Mouse (Mus musculus) CH12.LX (cell line): ENCODE data around the gene Defb47. TPM values are rescaled to one million over a fixed set of nuclear protein-coding genes. Genes with fewer than 3 reads are reported as not detected.

Experiments used
- DNase-seq: peaks from one replicate; pipeline ENCODE4 v3.0.0-alpha.2; 2013; ENCODE audit errors: extremely low read depth
- H3K27ac ChIP-seq: 2 replicates; pipeline ENCODE4 v1.5.1; 2012; ENCODE audit warnings: low read depth, mild to moderate bottlenecking, control low read depth, moderate library complexity; ENCODE audit not compliant: insufficient read depth
- H3K27me3 ChIP-seq: replicated peaks from 2 replicates; pipeline ENCODE3; 2012; ENCODE audit warnings: inconsistent platforms
- H3K36me3 ChIP-seq, 2 experiments: replicated peaks in 1 of 2; 2 replicates each; pipeline versions ENCODE3 to v1.6.1; 2012; ENCODE audit warnings: inconsistent platforms in 1 of 2, low read length in 1 of 2, mild to moderate bottlenecking in 1 of 2, mixed read lengths in 1 of 2, moderate library complexity in 1 of 2; ENCODE audit not compliant: control insufficient read depth in 1 of 2, insufficient read depth in 1 of 2
- H3K4me1 ChIP-seq, 2 experiments: 2 replicates each; pipeline ENCODE4 v1.6.1; 2012; ENCODE audit warnings: inconsistent platforms in 1 of 2, moderate library complexity in 1 of 2; ENCODE audit not compliant: insufficient read depth in 2 of 2, control insufficient read depth in 1 of 2
- H3K4me2 ChIP-seq: 2 replicates; pipeline ENCODE4 v1.6.1; 2012; ENCODE audit warnings: low read depth, mild to moderate bottlenecking, control low read depth; ENCODE audit not compliant: poor library complexity, insufficient read depth, severe bottlenecking
- H3K4me3 ChIP-seq, 3 experiments: fragments of 150-350 bp in 1 of 3; sonication (generic) in 1 of 3; replicated peaks in 1 of 3; 2 replicates each; pipeline versions ENCODE3 to v1.5.1; 2011 to 2012; ENCODE audit warnings: low read depth in 2 of 3, low read length in 2 of 3, mild to moderate bottlenecking in 2 of 3, moderate library complexity in 2 of 3, control low read depth in 1 of 3, improper control_type of control experiment in 1 of 3, inconsistent platforms in 1 of 3, mixed read lengths in 1 of 3; ENCODE audit not compliant: poor library complexity in 1 of 3
- H3K79me2 ChIP-seq: replicated peaks from 2 replicates; pipeline ENCODE4 v1.6.1; 2012; ENCODE audit warnings: mild to moderate bottlenecking, moderate library complexity; ENCODE audit not compliant: control insufficient read depth, poor library complexity, insufficient read depth, severe bottlenecking; ENCODE audit errors: extremely low read depth
- H3K9ac ChIP-seq: 2 replicates; pipeline ENCODE4 v1.6.1; 2012; ENCODE audit warnings: low read depth, mild to moderate bottlenecking, control low read depth, moderate library complexity; ENCODE audit not compliant: insufficient read depth
- H3K9me3 ChIP-seq: replicated peaks from 2 replicates; pipeline ENCODE3; 2012; ENCODE audit warnings: low read length, inconsistent platforms, mixed read lengths
- CHD1 ChIP-seq: IDR thresholded peaks from 2 replicates; pipeline ENCODE4 v1.6.1; 2012; ENCODE audit warnings: low read depth, low read length, improper control_type of control experiment, inconsistent platforms
- CHD2 ChIP-seq: IDR thresholded peaks from 2 replicates; pipeline ENCODE4 v1.6.1; 2011; ENCODE audit warnings: low read length, improper control_type of control experiment
- CTCF ChIP-seq, 2 experiments: IDR thresholded peaks in 1 of 2; conservative IDR thresholded peaks in 1 of 2; 2 replicates each; pipeline ENCODE4 v1.5.1; 2011 to 2012; ENCODE audit warnings: low read depth in 2 of 2, low read length in 2 of 2, improper control_type of control experiment in 1 of 2, inconsistent platforms in 1 of 2, mild to moderate bottlenecking in 1 of 2, moderate library complexity in 1 of 2
- E2F4 ChIP-seq: IDR thresholded peaks from 2 replicates; pipeline ENCODE4 v1.6.1; 2011; ENCODE audit warnings: low read depth, low read length, improper control_type of control experiment; ENCODE audit not compliant: insufficient replicate concordance
- ELF1 ChIP-seq: IDR thresholded peaks from 2 replicates; pipeline ENCODE4 v1.6.1; 2014; ENCODE audit warnings: low read depth, mild to moderate bottlenecking, inconsistent platforms, low read length, improper control_type of control experiment
- EP300 ChIP-seq: IDR thresholded peaks from 2 replicates; pipeline ENCODE4 v1.6.1; 2011; ENCODE audit warnings: low read length, improper control_type of control experiment
- ETS1 ChIP-seq: conservative IDR thresholded peaks from 2 replicates; pipeline ENCODE4 v1.6.1; 2012; ENCODE audit warnings: low read depth, mild to moderate bottlenecking, inconsistent platforms, low read length, improper control_type of control experiment, moderate library complexity
- GABPA ChIP-seq: IDR thresholded peaks from 2 replicates; pipeline ENCODE4 v1.6.1; 2012; ENCODE audit warnings: low read depth, low read length, improper control_type of control experiment, inconsistent platforms; ENCODE audit not compliant: insufficient replicate concordance
- HCFC1 ChIP-seq: IDR thresholded peaks from 2 replicates; pipeline ENCODE4 v1.6.1; 2012; ENCODE audit warnings: low read depth, mild to moderate bottlenecking, inconsistent platforms, low read length, improper control_type of control experiment
- JUN ChIP-seq: IDR thresholded peaks from 2 replicates; pipeline ENCODE4 v1.6.1; 2011; ENCODE audit warnings: low read depth, mild to moderate bottlenecking, low read length, improper control_type of control experiment, moderate library complexity; ENCODE audit not compliant: insufficient read depth
- JUND ChIP-seq: conservative IDR thresholded peaks from 2 replicates; pipeline ENCODE4 v1.6.1; 2011; ENCODE audit warnings: low read depth, low read length, improper control_type of control experiment
- KAT2A ChIP-seq: IDR thresholded peaks from 2 replicates; pipeline ENCODE4 v1.6.1; 2012; ENCODE audit warnings: low read length, improper control_type of control experiment, inconsistent platforms; ENCODE audit not compliant: insufficient replicate concordance
- MAX ChIP-seq: IDR thresholded peaks from 2 replicates; pipeline ENCODE4 v1.6.1; 2011; ENCODE audit warnings: low read length, improper control_type of control experiment
- MAZ ChIP-seq: IDR thresholded peaks from 2 replicates; pipeline ENCODE4 v1.6.1; 2012; ENCODE audit warnings: low read depth, mild to moderate bottlenecking, inconsistent platforms, low read length, improper control_type of control experiment, moderate library complexity
- MEF2A ChIP-seq: IDR thresholded peaks from 2 replicates; pipeline ENCODE4 v1.6.1; 2014; ENCODE audit warnings: low read depth, mild to moderate bottlenecking, inconsistent platforms, low read length, improper control_type of control experiment, borderline replicate concordance
- MXI1 ChIP-seq: IDR thresholded peaks from 2 replicates; pipeline ENCODE4 v1.6.1; 2011; ENCODE audit warnings: mild to moderate bottlenecking, low read depth, low read length, improper control_type of control experiment
- MYC ChIP-seq: IDR thresholded peaks from 2 replicates; pipeline ENCODE4 v1.6.1; 2011; ENCODE audit warnings: low read depth, mild to moderate bottlenecking, improper control_type of control experiment, low read length
- NELFE ChIP-seq: IDR thresholded peaks from 2 replicates; pipeline ENCODE4 v1.6.1; 2011; ENCODE audit warnings: low read depth, low read length, improper control_type of control experiment
- NRF1 ChIP-seq: IDR thresholded peaks from 2 replicates; pipeline ENCODE4 v1.6.1; 2014; ENCODE audit warnings: low read depth, mild to moderate bottlenecking, inconsistent platforms, low read length, improper control_type of control experiment, moderate library complexity
- PAX5 ChIP-seq: IDR thresholded peaks from 2 replicates; pipeline ENCODE4 v1.6.1; 2012; ENCODE audit warnings: low read length, inconsistent platforms, mixed read lengths
- POLR2A ChIP-seq: IDR thresholded peaks from 2 replicates; pipeline ENCODE4 v1.6.1; 2011; ENCODE audit warnings: low read depth, mild to moderate bottlenecking, improper control_type of control experiment, low read length
- POLR2AphosphoS2 ChIP-seq: IDR thresholded peaks from 2 replicates; pipeline ENCODE4 v1.6.1; 2011; ENCODE audit warnings: low read depth, low read length, improper control_type of control experiment
- RCOR1 ChIP-seq: conservative IDR thresholded peaks from 2 replicates; pipeline ENCODE4 v1.6.1; 2012; ENCODE audit warnings: low read depth, mild to moderate bottlenecking, inconsistent platforms, low read length, improper control_type of control experiment
- SIN3A ChIP-seq: IDR thresholded peaks from 2 replicates; pipeline ENCODE4 v1.6.1; 2012; ENCODE audit warnings: low read length, improper control_type of control experiment, inconsistent platforms
- SMC3 ChIP-seq: IDR thresholded peaks from 2 replicates; pipeline ENCODE4 v1.6.1; 2011; ENCODE audit warnings: low read depth, low read length, improper control_type of control experiment
- TBP ChIP-seq: conservative IDR thresholded peaks from 2 replicates; pipeline ENCODE4 v1.6.1; 2011; ENCODE audit warnings: low read depth, low read length, improper control_type of control experiment
- USF1 ChIP-seq: IDR thresholded peaks from 2 replicates; pipeline ENCODE4 v1.6.1; 2014; ENCODE audit warnings: low read depth, mild to moderate bottlenecking, inconsistent platforms, low read length, improper control_type of control experiment
- ZC3H11A ChIP-seq: IDR thresholded peaks from 2 replicates; pipeline ENCODE4 v1.6.1; 2012; ENCODE audit warnings: low read depth, mild to moderate bottlenecking, inconsistent platforms, low read length, improper control_type of control experiment
- ZKSCAN1 ChIP-seq: IDR thresholded peaks from 2 replicates; pipeline ENCODE4 v1.6.1; 2012; ENCODE audit warnings: low read depth, inconsistent platforms, low read length, improper control_type of control experiment, borderline replicate concordance
- ZNF384 ChIP-seq: IDR thresholded peaks from 2 replicates; pipeline ENCODE4 v1.6.1; 2012; ENCODE audit warnings: low read depth, low read length, improper control_type of control experiment, inconsistent platforms
- dilution Hi-C: fragments of 300-500 bp; cut with MboI; formaldehyde crosslinking; loops from 2 replicates; pipeline ENCODE4 v1.14.3; 2020; ENCODE audit warnings: low sequenced_read_pairs; ENCODE audit not compliant: extremely low pct_unique_long_range_greater_than_20kb, extremely low pct_ligation_motif_present
- in situ Hi-C: fragments of 300-500 bp; cut with MboI; formaldehyde crosslinking; loops from 3 replicates; pipeline ENCODE4 v1.14.3; 2019; ENCODE audit warnings: low sequenced_read_pairs, low pct_ligation_motif_present, low pct_unique_long_range_greater_than_20kb, mixed read lengths
- polyA plus RNA-seq: library from polyadenylated mRNA; unstranded; fragments of >175 nt; gene quantifications from 2 replicates; pipeline ENCODE4 v1.2.1, GENCODE M21; 2012; ENCODE audit warnings: low read depth; ENCODE audit not compliant: insufficient read length
- total RNA-seq, 2 experiments: library from RNA; depleted of rRNA; stranded (reverse); fragments of 300-350 nt in 1 of 2; fragments of >200 nt in 1 of 2; gene quantifications; 2 replicates each; pipeline ENCODE4 v1.2.3; 2012 to 2014

The Defb47 gene
- total RNA-seq (2012; rRNA removed) = not detected in 2 replicates
- total RNA-seq (2014; rRNA removed) = not detected in 2 replicates
- polyA plus RNA-seq = not detected in 2 replicates

DNA sequence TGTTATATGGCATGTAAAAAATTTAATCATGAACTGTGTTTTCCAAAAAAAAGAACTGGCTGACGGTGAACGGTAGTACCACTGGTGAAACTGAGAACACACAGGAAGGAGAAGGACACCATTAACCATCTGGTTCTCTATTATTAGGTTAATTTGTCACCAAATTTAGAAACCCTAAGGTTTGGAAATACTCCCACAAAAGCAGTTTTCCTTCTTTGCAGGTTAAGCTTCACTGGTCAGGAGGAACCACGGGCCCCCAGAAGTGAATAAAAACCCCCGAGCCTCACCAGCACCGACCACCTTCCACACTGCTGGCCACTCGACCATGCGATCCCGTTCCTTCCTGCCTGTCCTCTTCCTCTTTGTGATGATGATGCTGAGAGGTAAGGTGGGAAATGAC, at the start of gene Defb47:
Defb47 (plus strand) TSS at position 301 of the 400 bp plus-strand sequence.
- in situ Hi-C loops = no loop called here
- TF ChIP-seq KAT2A (no peak), E2F4 (no peak), JUN (no peak), SMC3 (no peak), CHD1 (no peak), CHD2 (no peak), GABPA (no peak), PAX5 (no peak), NRF1 (no peak), ZNF384 (no peak), USF1 (no peak), MAZ (no peak), JUND (no peak), HCFC1 (no peak), MYC (no peak), POLR2A (no peak)

GRCm38 (mm10) chr14:62956091-62956490, 41.8 kb upstream of the Defb47 start:
- no peak overlapping the region for H3K4me3 ChIP-seq
- no peak overlapping the region for H3K4me2 ChIP-seq
- in situ Hi-C loops = no loop called here
- dilution Hi-C loops = no loop called here
- H3K27me3 ChIP-seq = no peaks in the 10 kb centered on the region
- TF ChIP-seq ZC3H11A = no peak
- no peak for TF ChIP-seq ELF1
- no peak for TF ChIP-seq MEF2A
- no peak for TF ChIP-seq PAX5
- TF ChIP-seq KAT2A = no peak
- TF ChIP-seq CTCF (conservative IDR thresholded peaks at IDR 0.05 in 1 of 2, IDR thresholded peaks at IDR 0.05 in 1 of 2; ENCODE audit: low read depth in 2 of 2, low read length in 2 of 2) = no peak
- TF ChIP-seq MAZ = no peak
- no peak for TF ChIP-seq TBP
- no peak for TF ChIP-seq ZNF384
- no peak for TF ChIP-seq MAX
- no peak for TF ChIP-seq MXI1
- no peak for TF ChIP-seq NELFE
- TF ChIP-seq SIN3A = no peak
- TF ChIP-seq ZKSCAN1 = no peak
- no peak for TF ChIP-seq POLR2AphosphoS2
- no peak for TF ChIP-seq EP300
- no peak for TF ChIP-seq RCOR1
- no peak for TF ChIP-seq CHD2
- TF ChIP-seq SMC3 = no peak
- TF ChIP-seq ETS1 = no peak
- TF ChIP-seq, all 38 proteins: peak for 0
- Histone ChIP-seq H3K9ac (no peak overlapping the region), H3K27ac (no peak overlapping the region), H3K9me3 (no peaks in the 10 kb centered on the region), H3K4me1 (no peaks in the 10 kb centered on the region), H3K36me3 (peaks cover 5 to 65% of the 10 kb centered on the region in 2 experiments), H3K79me2 (no peaks in the 10 kb centered on the region)
- DNase-seq = no peak

More for the DNA sequence above, at the start of gene Defb47:
- Histone ChIP-seq H3K27me3 (no peaks in the 10 kb centered on the region), H3K4me1 (peaks cover 0 to 12% of the 10 kb centered on the region in 2 experiments; a peak in 1 of 4 replicates), H3K9ac (no peak within 1 kb of the TSS), H3K27ac (no peak within 1 kb of the TSS), H3K4me3 (no peak within 1 kb of the TSS), H3K4me2 (no peak within 1 kb of the TSS; the same call in 1 of the 2 replicates), H3K36me3 (no peaks in the 10 kb centered on the region), H3K9me3 (no peaks in the 10 kb centered on the region), H3K79me2 (no peaks in the 10 kb centered on the region)
- dilution Hi-C loops = no loop called here
- DNase-seq = no peak
